Mouse (Mus musculus): ENCODE measurements around the gene Nup43. TPM values are rescaled to one million over a fixed set of nuclear protein-coding genes. Genes with fewer than 3 reads are reported as not detected.
"Not testable (repeated sequence)": the region's sequence is repeated elsewhere in the genome, so short reads cannot be mapped to it uniquely, and the experiment has no call there.

Gene Nup43
- 35.8 and 38.2 TPM in 2 replicates for polyA plus RNA-seq (2015; fragmentation: Nextera tagmentation; extraction: Ambion mirVana)

DNA sequence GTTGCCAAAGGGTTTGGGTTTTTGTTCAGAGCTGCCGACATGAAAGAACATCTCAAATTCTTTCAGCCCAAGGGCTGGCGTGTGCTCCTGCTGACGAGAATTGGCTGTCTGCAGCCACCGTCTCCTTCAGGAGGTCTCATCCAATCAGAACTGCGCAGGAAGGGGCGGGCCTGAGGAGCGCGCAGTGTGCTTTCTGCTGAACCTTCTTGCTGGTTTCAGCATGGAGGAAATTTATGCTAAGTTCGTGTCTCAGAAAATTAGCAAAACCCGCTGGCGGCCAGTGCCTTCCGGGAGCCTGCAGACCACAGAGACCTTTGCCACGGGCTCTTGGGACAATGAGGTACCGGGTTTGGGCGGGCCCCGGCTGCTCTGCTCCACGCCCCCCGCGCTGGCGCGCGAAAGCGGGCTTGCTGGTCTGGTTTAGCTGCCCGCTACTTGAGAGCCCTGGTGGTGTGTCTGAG lies at the start of gene Nup43:
Nup43 (plus strand) TSS at position 162 of the 461 bp plus-strand sequence.
- no peaks in the 10 kb centered on the region for H3K9me3 ChIP-seq
- H3K9ac ChIP-seq = peak within 1 kb of the TSS; percentile 81
- peaks cover 12% of the 10 kb centered on the region for H3K36me3 ChIP-seq
- no peaks in the 10 kb centered on the region for H3K27me3 ChIP-seq
- peaks cover 19% of the 10 kb centered on the region for H3K4me1 ChIP-seq (replicated peaks)
- under 1% methylated on average over 24 of the region's 24 CpGs for WGBS
- peak; percentile 81 for ATAC-seq (ENCODE audit: low FRiP score)
- H3K27ac ChIP-seq = peak within 1 kb of the TSS; percentile 62
- H3K4me3 ChIP-seq = peak within 1 kb of the TSS; percentile 76
- peak within 1 kb of the TSS; percentile 81 for H3K4me2 ChIP-seq

GRCm38 (mm10) chr10:7617556-7617955 lies 49.7 kb upstream of the Nup43 start:
- not testable (repeated sequence) for H3K9ac ChIP-seq; H3K27me3 ChIP-seq; H3K4me3 ChIP-seq; H3K27ac ChIP-seq; ATAC-seq (ENCODE audit: low FRiP score); H3K4me2 ChIP-seq; H3K4me1 ChIP-seq (replicated peaks); H3K9me3 ChIP-seq
- H3K36me3 ChIP-seq = peaks cover 26% of the 10 kb centered on the region
- 25% methylated on average over 3 of the region's 3 CpGs for WGBS

GRCm38 (mm10) chr10:7619821-7620241 lies 47.5 kb upstream of the Nup43 start:
- H3K4me3 ChIP-seq = no peak overlapping the region
- no peak overlapping the region for H3K9ac ChIP-seq
- no peak overlapping the region for H3K27ac ChIP-seq
- WGBS = 61% methylated on average over 3 of the region's 5 CpGs
- no peaks in the 10 kb centered on the region for H3K4me1 ChIP-seq (replicated peaks)
- peaks cover 1% of the 10 kb centered on the region for H3K9me3 ChIP-seq
- H3K36me3 ChIP-seq = peaks cover 36% of the 10 kb centered on the region
- peak; percentile 54; the same call in 1 of the 2 replicates for ATAC-seq (ENCODE audit: low FRiP score)
- no peak overlapping the region for H3K4me2 ChIP-seq
- H3K27me3 ChIP-seq = no peaks in the 10 kb centered on the region

DNA sequence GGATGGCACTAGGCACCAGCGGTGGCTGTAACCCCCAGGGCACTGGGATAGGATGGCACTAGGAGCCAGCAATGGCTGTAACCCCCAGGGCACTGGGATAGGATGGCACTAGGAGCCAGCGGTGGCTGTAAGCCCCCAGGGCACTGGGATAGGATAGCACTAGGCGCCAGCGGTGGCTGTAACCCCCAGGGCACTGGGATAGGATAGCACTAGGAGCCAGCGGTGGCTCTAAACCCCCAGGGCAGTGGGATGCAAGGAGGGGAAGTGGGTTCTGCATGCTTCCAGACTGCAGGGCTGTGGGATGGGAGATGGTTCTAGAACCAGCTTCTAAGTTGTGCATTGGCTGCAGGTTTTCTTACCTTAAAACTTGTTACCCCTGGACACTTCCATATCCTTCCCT lies 46.6 kb upstream of the Nup43 start:
- no peaks in the 10 kb centered on the region for H3K9me3 ChIP-seq
- H3K4me1 ChIP-seq (replicated peaks) = no peaks in the 10 kb centered on the region
- H3K4me3 ChIP-seq = no peak overlapping the region
- no peak overlapping the region for H3K4me2 ChIP-seq
- no peak overlapping the region for H3K9ac ChIP-seq
- no peaks in the 10 kb centered on the region for H3K27me3 ChIP-seq
- 68% methylated on average over 5 of the region's 5 CpGs for WGBS
- ATAC-seq (ENCODE audit: low FRiP score) = no peak
- no peak overlapping the region for H3K27ac ChIP-seq
- peaks cover 33% of the 10 kb centered on the region for H3K36me3 ChIP-seq

GRCm38 (mm10) chr10:7622378-7622777 lies 44.9 kb upstream of the Nup43 start:
- Histone ChIP-seq H3K27ac (no peak overlapping the region), H3K9ac (no peak overlapping the region)
- ATAC-seq (ENCODE audit: low FRiP score) = no peak

GRCm38 (mm10) chr10:7623861-7624518 lies 43.3 kb upstream of the Nup43 start:
- Histone ChIP-seq H3K4me2 (no peak overlapping the region), H3K9me3 (no peaks in the 10 kb centered on the region), H3K4me1 (replicated peaks) (no peaks in the 10 kb centered on the region), H3K27ac (no peak overlapping the region), H3K27me3 (no peaks in the 10 kb centered on the region), H3K4me3 (no peak overlapping the region), H3K36me3 (peaks cover 45% of the 10 kb centered on the region), H3K9ac (no peak overlapping the region)
- ATAC-seq (ENCODE audit: low FRiP score) = no peak
- WGBS = 97% methylated on average over 3 of the region's 3 CpGs

More at GRCm38 (mm10) chr10:7622378-7622777, 44.9 kb upstream of the Nup43 start:
- 94% methylated on average over 3 of the region's 3 CpGs for WGBS
- no peaks in the 10 kb centered on the region for H3K27me3 ChIP-seq
- H3K36me3 ChIP-seq = peaks cover 32% of the 10 kb centered on the region
- no peaks in the 10 kb centered on the region for H3K4me1 ChIP-seq (replicated peaks)
- no peaks in the 10 kb centered on the region for H3K9me3 ChIP-seq
- no peak overlapping the region for H3K4me3 ChIP-seq
- no peak overlapping the region for H3K4me2 ChIP-seq

GRCm38 (mm10) chr10:7629092-7629491 lies 38.2 kb upstream of the Nup43 start:
- no peaks in the 10 kb centered on the region for H3K4me1 ChIP-seq (replicated peaks)
- no peak overlapping the region for H3K9ac ChIP-seq
- peaks cover 57% of the 10 kb centered on the region for H3K36me3 ChIP-seq
- 96% methylated on average over 4 of the region's 4 CpGs for WGBS
- H3K27me3 ChIP-seq = no peaks in the 10 kb centered on the region
- no peak overlapping the region for H3K4me3 ChIP-seq
- no peaks in the 10 kb centered on the region for H3K9me3 ChIP-seq
- no peak for ATAC-seq (ENCODE audit: low FRiP score)
- H3K4me2 ChIP-seq = no peak overlapping the region
- H3K27ac ChIP-seq = no peak overlapping the region

- Histone ChIP-seq H3K4me2 (no peak overlapping the region), H3K36me3 (peaks cover 53% of the 10 kb centered on the region), H3K9me3 (no peaks in the 10 kb centered on the region), H3K4me3 (no peak overlapping the region), H3K4me1 (replicated peaks) (no peaks in the 10 kb centered on the region), H3K27ac (no peak overlapping the region), H3K27me3 (no peaks in the 10 kb centered on the region), H3K9ac (no peak overlapping the region)
- 92% methylated on average over 5 of the region's 5 CpGs for WGBS
- ATAC-seq (ENCODE audit: low FRiP score) = no peak
Measured at GRCm38 (mm10) chr10:7630286-7630685, 37.0 kb upstream of the Nup43 start.

- ATAC-seq (ENCODE audit: low FRiP score) = no peak
- H3K36me3 ChIP-seq = peaks cover 51% of the 10 kb centered on the region
- no peak overlapping the region for H3K27ac ChIP-seq
- H3K4me1 ChIP-seq (replicated peaks) = no peaks in the 10 kb centered on the region
- H3K27me3 ChIP-seq = no peaks in the 10 kb centered on the region
- no peak overlapping the region for H3K4me3 ChIP-seq
- 83% methylated on average over 16 of the region's 16 CpGs for WGBS
- no peaks in the 10 kb centered on the region for H3K9me3 ChIP-seq
- H3K9ac ChIP-seq = no peak overlapping the region
- no peak overlapping the region for H3K4me2 ChIP-seq
Measured at GRCm38 (mm10) chr10:7630951-7631720, 36.2 kb upstream of the Nup43 start.

DNA sequence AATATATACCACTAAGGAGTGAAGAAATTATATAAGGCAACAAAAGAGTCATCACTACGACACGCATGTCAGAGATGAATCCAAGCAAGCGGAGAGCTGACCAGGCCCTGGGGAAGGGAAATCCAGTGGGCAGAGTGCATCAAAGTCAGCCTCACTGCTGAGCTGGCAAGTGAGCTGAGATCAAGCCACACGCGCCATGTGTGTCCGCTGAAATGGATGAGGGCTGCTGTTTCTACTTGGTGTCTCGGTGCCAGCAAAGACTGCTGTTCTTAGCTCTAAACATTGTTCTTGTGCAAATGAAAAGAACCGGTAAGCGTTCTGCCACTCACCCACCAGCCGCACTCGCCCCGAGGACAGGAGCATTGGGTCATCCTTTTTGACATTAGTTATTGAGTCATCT lies 26.9 kb upstream of the Nup43 start:
- no peaks in the 10 kb centered on the region for H3K9me3 ChIP-seq
- H3K27ac ChIP-seq = no peak overlapping the region
- ATAC-seq (ENCODE audit: low FRiP score) = no peak
- no peaks in the 10 kb centered on the region for H3K4me1 ChIP-seq (replicated peaks)
- no peaks in the 10 kb centered on the region for H3K27me3 ChIP-seq
- no peak overlapping the region for H3K4me3 ChIP-seq
- no peak overlapping the region for H3K9ac ChIP-seq
- no peak overlapping the region for H3K4me2 ChIP-seq
- WGBS = 94% methylated on average over 12 of the region's 12 CpGs
- peaks cover 68% of the 10 kb centered on the region for H3K36me3 ChIP-seq

GRCm38 (mm10) chr10:7645911-7646310 lies 21.4 kb upstream of the Nup43 start:
- WGBS = 90% methylated on average over 2 of the region's 2 CpGs
- no peak for ATAC-seq (ENCODE audit: low FRiP score)
- Histone ChIP-seq H3K9ac (no peak overlapping the region), H3K36me3 (peaks cover 54% of the 10 kb centered on the region), H3K27ac (no peak overlapping the region), H3K9me3 (no peaks in the 10 kb centered on the region), H3K4me2 (no peak overlapping the region), H3K4me3 (no peak overlapping the region), H3K4me1 (replicated peaks) (no peaks in the 10 kb centered on the region), H3K27me3 (no peaks in the 10 kb centered on the region)

DNA sequence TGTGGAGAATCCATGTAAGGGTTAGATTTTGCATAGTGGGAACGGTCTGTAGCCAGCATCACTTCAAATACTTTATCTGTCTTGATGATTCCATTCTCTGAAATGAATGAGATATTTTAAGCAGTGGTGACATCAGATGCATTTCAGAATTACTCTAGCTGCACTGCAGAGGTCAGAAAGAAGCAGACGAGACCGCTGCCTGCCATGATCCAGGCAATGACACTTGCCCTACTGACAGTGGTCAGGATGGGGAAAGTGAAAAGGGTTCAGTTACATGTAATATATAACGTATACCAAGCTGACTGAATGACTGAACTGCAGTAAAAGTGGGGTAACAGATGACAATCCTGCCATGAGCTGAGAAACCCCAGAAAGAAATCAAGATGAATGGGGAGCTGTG lies 18.2 kb upstream of the Nup43 start:
- Histone ChIP-seq H3K27ac (no peak overlapping the region), H3K9ac (no peak overlapping the region), H3K4me3 (no peak overlapping the region), H3K9me3 (no peaks in the 10 kb centered on the region), H3K4me1 (replicated peaks) (no peaks in the 10 kb centered on the region), H3K27me3 (no peaks in the 10 kb centered on the region), H3K36me3 (peaks cover 31% of the 10 kb centered on the region), H3K4me2 (no peak overlapping the region)
- no peak for ATAC-seq (ENCODE audit: low FRiP score)
- WGBS = 89% methylated on average over 4 of the region's 4 CpGs
